Mouse (Mus musculus): ENCODE measurements at regions not wholly inside any gene's neighbourhood (a gene's known extent, or its start where the extent isn't known, plus 50 kb on each side); places are given as distances from the start of the nearest gene placed in this dataset.
A peak's percentile ranks its signal among the peaks of the same experiment; 100 is the strongest.
"Not testable (repeated sequence)": the region's sequence is repeated elsewhere in the genome, so short reads cannot be mapped to it uniquely, and the experiment has no call there.

- no peaks in the 10 kb centered on the region for H3K36me3 ChIP-seq (ENCODE audit: insufficient read depth)
- no peak overlapping the region for H3K4me3 ChIP-seq (ENCODE audit: low read depth, low read length)
- H3K4me1 ChIP-seq (ENCODE audit: insufficient read depth), result no peaks in the 10 kb centered on the region
- DNase-seq (peak; percentile 31), ATAC-seq (peak; percentile 55)
- no peaks in the 10 kb centered on the region for H3K9me3 ChIP-seq (ENCODE audit: low read length)
- no peak for TF ChIP-seq CTCF (IDR thresholded peaks at IDR 0.05; ENCODE audit: low read depth)
- 5% methylated on average over 9 of the region's 9 CpGs for WGBS
- H3K9ac ChIP-seq, result no peak overlapping the region
- H3K27ac ChIP-seq (ENCODE audit: low read depth, low read length), result no peak overlapping the region
- no peak overlapping the region for H3K4me2 ChIP-seq (ENCODE audit: low read depth)
- H3K27me3 ChIP-seq (ENCODE audit: insufficient read depth, low read length), result peaks cover 14% of the 10 kb centered on the region
Observed at GRCm38 (mm10) chr2:160581029-160581428, 64.7 kb upstream of the Top1 start.

- not testable (repeated sequence) for H3K4me1 ChIP-seq (ENCODE audit: insufficient read depth); H3K4me2 ChIP-seq (ENCODE audit: low read depth); H3K9ac ChIP-seq; DNase-seq; H3K27ac ChIP-seq (ENCODE audit: low read depth, low read length); H3K36me3 ChIP-seq (ENCODE audit: insufficient read depth); H3K4me3 ChIP-seq (ENCODE audit: low read depth, low read length); ATAC-seq; H3K9me3 ChIP-seq (ENCODE audit: low read length)
- WGBS, result 96% methylated on average over 19 of the region's 19 CpGs
- H3K27me3 ChIP-seq (ENCODE audit: insufficient read depth, low read length), result peaks cover 12% of the 10 kb centered on the region
Observed at GRCm38 (mm10) chr2:160583034-160583433, 62.7 kb upstream of the Top1 start.

GRCm38 (mm10) chr2:160583506-160583905, 62.2 kb upstream of the Top1 start:
- no peak for TF ChIP-seq CTCF (IDR thresholded peaks at IDR 0.05; ENCODE audit: low read depth)
- H3K9ac ChIP-seq, result no peak overlapping the region
- H3K36me3 ChIP-seq (ENCODE audit: insufficient read depth), result no peaks in the 10 kb centered on the region
- H3K9me3 ChIP-seq (ENCODE audit: low read length), result no peaks in the 10 kb centered on the region
- ATAC-seq (no peak), DNase-seq (no peak)
- H3K27ac ChIP-seq (ENCODE audit: low read depth, low read length), result no peak overlapping the region
- H3K4me1 ChIP-seq (ENCODE audit: insufficient read depth), result no peaks in the 10 kb centered on the region
- peaks cover 10% of the 10 kb centered on the region; the same call in 1 of the 2 replicates for H3K27me3 ChIP-seq (ENCODE audit: insufficient read depth, low read length)
- 65% methylated on average over 6 of the region's 6 CpGs for WGBS
- H3K4me2 ChIP-seq (ENCODE audit: low read depth), result no peak overlapping the region
- no peak overlapping the region for H3K4me3 ChIP-seq (ENCODE audit: low read depth, low read length)

GRCm38 (mm10) chr2:160584568-160584967, 61.1 kb upstream of the Top1 start:
- Histone ChIP-seq H3K4me2 (ENCODE audit: low read depth) (no peak overlapping the region), H3K9ac (no peak overlapping the region), H3K4me3 (ENCODE audit: low read depth, low read length) (no peak overlapping the region), H3K27me3 (ENCODE audit: insufficient read depth, low read length) (peaks cover 7% of the 10 kb centered on the region; the same call in 1 of the 2 replicates), H3K9me3 (ENCODE audit: low read length) (no peaks in the 10 kb centered on the region), H3K4me1 (ENCODE audit: insufficient read depth) (no peaks in the 10 kb centered on the region), H3K27ac (ENCODE audit: low read depth, low read length) (no peak overlapping the region), H3K36me3 (ENCODE audit: insufficient read depth) (no peaks in the 10 kb centered on the region)
- DNase-seq (no peak), ATAC-seq (no peak)
- no peak for TF ChIP-seq CTCF (IDR thresholded peaks at IDR 0.05; ENCODE audit: low read depth)
- WGBS, result 14% methylated on average over 9 of the region's 9 CpGs

GRCm38 (mm10) chr2:160587015-160587835, 58.5 kb upstream of the Top1 start:
- Histone ChIP-seq H3K27me3 (ENCODE audit: insufficient read depth, low read length) (no peaks in the 10 kb centered on the region; the same call in 1 of the 2 replicates), H3K36me3 (ENCODE audit: insufficient read depth) (no peaks in the 10 kb centered on the region), H3K9me3 (ENCODE audit: low read length) (no peaks in the 10 kb centered on the region), H3K27ac (ENCODE audit: low read depth, low read length) (no peak overlapping the region), H3K9ac (no peak overlapping the region), H3K4me1 (ENCODE audit: insufficient read depth) (no peaks in the 10 kb centered on the region), H3K4me2 (ENCODE audit: low read depth) (no peak overlapping the region), H3K4me3 (ENCODE audit: low read depth, low read length) (no peak overlapping the region)
- 93% methylated on average over 9 of the region's 9 CpGs for WGBS
- ATAC-seq, result no peak
- TF ChIP-seq CTCF (IDR thresholded peaks at IDR 0.05; ENCODE audit: low read depth), result no peak; the same call in 1 of the 2 replicates
- DNase-seq, result no peak

- H3K4me1 ChIP-seq (ENCODE audit: insufficient read depth), result no peaks in the 10 kb centered on the region
- TF ChIP-seq CTCF (IDR thresholded peaks at IDR 0.05; ENCODE audit: low read depth), result no peak
- no peak overlapping the region for H3K9ac ChIP-seq
- 81% methylated on average over 9 of the region's 9 CpGs for WGBS
- no peak for DNase-seq
- H3K27ac ChIP-seq (ENCODE audit: low read depth, low read length), result no peak overlapping the region
- no peaks in the 10 kb centered on the region for H3K36me3 ChIP-seq (ENCODE audit: insufficient read depth)
- H3K4me2 ChIP-seq (ENCODE audit: low read depth), result no peak overlapping the region
- no peaks in the 10 kb centered on the region for H3K9me3 ChIP-seq (ENCODE audit: low read length)
- ATAC-seq, result no peak
- no peak overlapping the region for H3K4me3 ChIP-seq (ENCODE audit: low read depth, low read length)
- H3K27me3 ChIP-seq (ENCODE audit: insufficient read depth, low read length), result no peaks in the 10 kb centered on the region; the same call in 1 of the 2 replicates
Observed at GRCm38 (mm10) chr2:160588401-160588800, 57.3 kb upstream of the Top1 start.

- no peak overlapping the region for H3K27ac ChIP-seq (ENCODE audit: low read depth, low read length)
- H3K27me3 ChIP-seq (ENCODE audit: insufficient read depth, low read length), result no peaks in the 10 kb centered on the region; the same call in 1 of the 2 replicates
- no peak overlapping the region for H3K4me2 ChIP-seq (ENCODE audit: low read depth)
- H3K36me3 ChIP-seq (ENCODE audit: insufficient read depth), result no peaks in the 10 kb centered on the region
- peak; percentile 32 for DNase-seq
- no peak overlapping the region for H3K4me3 ChIP-seq (ENCODE audit: low read depth, low read length)
- H3K9me3 ChIP-seq (ENCODE audit: low read length), result no peaks in the 10 kb centered on the region
- ATAC-seq, result peak; percentile 59; the same call in 1 of the 2 replicates
- no peak for TF ChIP-seq CTCF (IDR thresholded peaks at IDR 0.05; ENCODE audit: low read depth)
- H3K4me1 ChIP-seq (ENCODE audit: insufficient read depth), result no peaks in the 10 kb centered on the region
- WGBS, result 9% methylated on average over 13 of the region's 13 CpGs
- H3K9ac ChIP-seq, result no peak overlapping the region
Observed at GRCm38 (mm10) chr2:160590209-160590910, 55.3 kb upstream of the Top1 start.
